18 mouse cellular contexts compared by ENCODE assay signal in the genomic region with DNA sequence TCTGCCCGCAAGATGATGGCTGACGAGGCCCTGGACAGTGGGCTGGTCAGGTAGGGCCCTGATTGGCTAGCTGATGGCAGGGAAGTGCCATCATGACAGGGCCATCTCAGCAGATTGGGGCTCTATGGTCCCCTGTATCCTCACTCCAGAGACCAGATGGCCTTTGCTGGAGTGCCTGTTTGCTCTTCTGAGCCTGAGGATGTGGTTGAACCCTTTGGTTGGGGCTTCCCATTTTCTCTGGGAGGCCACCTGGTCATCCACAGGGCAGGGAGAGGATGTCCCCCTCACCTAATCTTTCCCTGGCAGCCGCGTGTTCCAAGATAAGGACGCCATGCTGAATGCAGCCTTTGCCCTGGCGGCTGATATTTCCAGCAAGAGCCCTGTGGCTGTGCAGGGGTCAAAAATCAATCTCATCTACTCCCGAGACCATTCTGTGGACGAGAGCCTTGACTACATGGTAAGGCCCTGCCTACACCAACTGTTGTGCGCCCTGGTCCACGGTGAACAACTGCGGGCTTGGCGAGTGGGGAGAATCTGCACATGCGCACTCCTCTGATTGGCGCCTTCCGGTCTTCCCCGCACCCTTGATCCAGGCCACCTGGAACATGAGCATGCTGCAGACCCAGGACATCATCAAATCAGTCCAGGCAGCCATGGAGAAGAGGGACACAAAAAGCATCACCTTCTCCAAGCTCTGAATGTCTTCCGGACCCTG. TPM values are rescaled to one million over a fixed set of nuclear protein-coding genes. Genes with fewer than 3 reads are reported as not detected.
DNase-seq lines count a peak whose midpoint lies in the region; ATAC-seq and TF ChIP-seq lines count a peak whose summit lies in the region.
"Had no signal": no experiment of that assay in that cellular context is flagged by ENCODE, and none has a peak within 500 bp of the region (broad histone marks: within the 10 kb centered on the region; RNA-seq: fewer than 3 reads in every experiment).

No protein-coding gene starts in this region.

- H3K9ac ChIP-seq in liver, embryonic 11.5 days (ENCODE audit: low read depth, low read length), result no peak overlapping the region
- H3K9ac ChIP-seq in liver, embryonic 14.5 days (replicated peaks), result no peak overlapping the region
- H3K9ac ChIP-seq in stomach, postnatal 0 days (ENCODE audit: low read length), result no peak overlapping the region
- H3K9ac ChIP-seq: embryonic facial prominence, embryonic 12.5 days; hindbrain, embryonic 13.5 days had no signal

- peaks cover 8% of the 10 kb centered on the region for H3K4me1 ChIP-seq in liver, embryonic 11.5 days (replicated peaks; ENCODE audit: control insufficient read depth, insufficient read depth, low read length)
- peaks cover 8% of the 10 kb centered on the region for H3K4me1 ChIP-seq in bone marrow, adult 2 months (ENCODE audit: control insufficient read depth, insufficient read depth, low read length)
- H3K4me1 ChIP-seq in liver, embryonic 14.5 days (replicated peaks; ENCODE audit: control insufficient read depth in 2 of 2, insufficient read depth in 2 of 2, low read length in 1 of 2), result peaks cover 9 to 15% of the 10 kb centered on the region in 2 experiments
- no peaks in the 10 kb centered on the region for H3K4me1 ChIP-seq in stomach, postnatal 0 days (replicated peaks; ENCODE audit: control insufficient read depth, insufficient read depth)
- H3K4me1 ChIP-seq: embryonic facial prominence, embryonic 12.5 days; hindbrain, embryonic 13.5 days had no signal

- 68% methylated on average over 17 of the region's 17 CpGs for WGBS in liver, embryonic 11.5 days
- WGBS in bone marrow, adult 2 months, result 82% methylated on average over 17 of the region's 17 CpGs
- WGBS in liver, embryonic 14.5 days (ENCODE audit: insufficient replicate concordance), result 63% methylated on average over 17 of the region's 17 CpGs
- WGBS in stomach, postnatal 0 days, result 77% methylated on average over 17 of the region's 17 CpGs

- H3K9me3 ChIP-seq in liver, embryonic 11.5 days (ENCODE audit: control insufficient read depth, low read length), result no peaks in the 10 kb centered on the region
- no peaks in the 10 kb centered on the region for H3K9me3 ChIP-seq in liver, embryonic 14.5 days (ENCODE audit: control insufficient read depth, low read length)
- H3K9me3 ChIP-seq in stomach, postnatal 0 days (ENCODE audit: control insufficient read depth, low read length), result no peaks in the 10 kb centered on the region
- H3K9me3 ChIP-seq: embryonic facial prominence, embryonic 12.5 days; hindbrain, embryonic 13.5 days had no signal

- TF ChIP-seq CTCF in bone marrow, adult 2 months (IDR thresholded peaks at IDR 0.05; ENCODE audit: control insufficient read depth, insufficient read depth, low read length), result no peak
- TF ChIP-seq CTCF in liver, embryonic 14.5 days (IDR thresholded peaks at IDR 0.05; ENCODE audit: low read depth), result no peak
- no peak for TF ChIP-seq CTCF in stomach, postnatal 0 days (IDR thresholded peaks at IDR 0.05; ENCODE audit: low read depth)

- peak; percentile 49 for DNase-seq in liver
- DNase-seq in liver, embryonic 11.5 days (ENCODE audit: low spot score), result no peak
- DNase-seq in liver, embryonic 14.5 days (ENCODE audit: low read depth in 3 of 3, low spot score in 3 of 3), result no peak
- DNase-seq in stomach, postnatal 0 days (ENCODE audit: low spot score), result peak; percentile 16
- DNase-seq in urinary bladder, postnatal 14 days (ENCODE audit: low spot score), result no peak
- DNase-seq in thymus, postnatal 4 days, result no peak
- DNase-seq: adrenal gland, postnatal 36 days; cerebellum, postnatal 36 days; gastrocnemius, postnatal 25 days; kidney, adult 18-20 months; lung, adult 18-20 months; lung, postnatal 4 days; right cerebral cortex, postnatal 4 days; thymus, postnatal 36 days had no signal

- ATAC-seq in liver, embryonic 11.5 days (replicated peaks; ENCODE audit: low FRiP score), result no peak
- peak; percentile 36; the same call in 1 of the 2 replicates for ATAC-seq in liver, embryonic 14.5 days (ENCODE audit: insufficient read depth)
- ATAC-seq in stomach, postnatal 0 days (ENCODE audit: low FRiP score, low TSS enrichment), result no peak
- ATAC-seq: midbrain, embryonic 16.5 days had no signal

- H3K4me2 ChIP-seq in liver, embryonic 11.5 days, result no peak overlapping the region
- no peak overlapping the region for H3K4me2 ChIP-seq in liver, embryonic 14.5 days (ENCODE audit: low read depth)
- no peak overlapping the region for H3K4me2 ChIP-seq in stomach, postnatal 0 days (replicated peaks; ENCODE audit: low read depth)
- H3K4me2 ChIP-seq: embryonic facial prominence, embryonic 12.5 days; hindbrain, embryonic 13.5 days had no signal

- H3K27ac ChIP-seq in liver, embryonic 11.5 days (ENCODE audit: low read depth, low read length), result no peak overlapping the region
- peak overlapping the region; percentile 65 for H3K27ac ChIP-seq in bone marrow, adult 2 months (ENCODE audit: control insufficient read depth, insufficient read depth, low read depth, low read length, poor library complexity)
- no peak overlapping the region for H3K27ac ChIP-seq in liver, embryonic 14.5 days
- peak overlapping the region; percentile 65 for H3K27ac ChIP-seq in stomach, postnatal 0 days (replicated peaks)
- H3K27ac ChIP-seq: embryonic facial prominence, embryonic 12.5 days; hindbrain, embryonic 13.5 days had no signal

- no peaks in the 10 kb centered on the region for H3K27me3 ChIP-seq in liver, embryonic 11.5 days (replicated peaks; ENCODE audit: control insufficient read depth, insufficient read depth, low read length)
- no peaks in the 10 kb centered on the region for H3K27me3 ChIP-seq in liver, embryonic 14.5 days (ENCODE audit: control insufficient read depth, insufficient read depth, low read length)
- no peaks in the 10 kb centered on the region for H3K27me3 ChIP-seq in stomach, postnatal 0 days (ENCODE audit: control insufficient read depth, insufficient read depth, low read length)
- H3K27me3 ChIP-seq: embryonic facial prominence, embryonic 12.5 days; hindbrain, embryonic 13.5 days had no signal

- H3K36me3 ChIP-seq in liver, embryonic 11.5 days (ENCODE audit: control insufficient read depth, insufficient read depth, low read length), result peaks cover 13% of the 10 kb centered on the region
- H3K36me3 ChIP-seq in liver, embryonic 14.5 days (replicated peaks; ENCODE audit: control insufficient read depth, insufficient read depth, low read depth), result peaks cover 6% of the 10 kb centered on the region; the same call in 1 of the 2 replicates
- peaks cover 12% of the 10 kb centered on the region; the same call in 1 of the 2 replicates for H3K36me3 ChIP-seq in stomach, postnatal 0 days (ENCODE audit: control insufficient read depth, insufficient read depth, low read length)

- H3K4me3 ChIP-seq in liver, embryonic 11.5 days (ENCODE audit: low read depth, low read length), result no peak overlapping the region
- no peak overlapping the region for H3K4me3 ChIP-seq in bone marrow, adult 2 months (replicated peaks; ENCODE audit: control insufficient read depth, low read depth, low read length)
- H3K4me3 ChIP-seq in liver, embryonic 14.5 days (ENCODE audit: insufficient read depth in 1 of 2, low read depth in 2 of 2, low read length in 2 of 2), result no peak overlapping the region
- H3K4me3 ChIP-seq in stomach, postnatal 0 days (ENCODE audit: low read depth, low read length), result no peak overlapping the region
- H3K4me3 ChIP-seq: embryonic facial prominence, embryonic 12.5 days; hindbrain, embryonic 13.5 days had no signal

- no peak for TF ChIP-seq POLR2A in bone marrow, adult 2 months (IDR thresholded peaks at IDR 0.05; ENCODE audit: borderline replicate concordance, control insufficient read depth, low read depth, low read length)

- TF ChIP-seq EP300 in liver, embryonic 14.5 days (IDR thresholded peaks at IDR 0.05; ENCODE audit: low read depth), result no peak
- TF ChIP-seq EP300 in stomach, postnatal 0 days (optimal IDR thresholded peaks at IDR 0.05), result no peak

RNA-seq across cellular contexts. Expression of gene Lgals4, which starts 2.1 kb away (rescaled TPM):
- 2.9 and 5.1 TPM in 2 replicates for polyA plus RNA-seq in liver, embryonic 11.5 days (2014; fragmentation: Nextera tagmentation; extraction: Ambion mirVana)
- 31.4 and 67.1 TPM in 2 replicates for polyA plus RNA-seq in bone marrow, adult 2 months (2011; ENCODE audit: insufficient read depth, insufficient read length, low replicate concordance, missing spikeins)
- 2.3 and 3.3 TPM in 2 replicates for polyA plus RNA-seq in liver, embryonic 14.5 days (2012; rRNA removed)
- polyA plus RNA-seq in liver, embryonic 14.5 days (2014; fragmentation: Nextera tagmentation; extraction: Ambion mirVana), result 0.98 and 1.1 TPM in 2 replicates
- polyA plus RNA-seq in stomach, postnatal 0 days (2015; fragmentation: Nextera tagmentation; extraction: Ambion mirVana), result 469 and 489 TPM in 2 replicates

RNA-seq across cellular contexts. Expression of gene Ech1, which starts 6.6 kb away (rescaled TPM):
- polyA plus RNA-seq in liver, embryonic 11.5 days (2014; fragmentation: Nextera tagmentation; extraction: Ambion mirVana), result 107 TPM in 2 replicates
- 64.4 and 98.5 TPM in 2 replicates for polyA plus RNA-seq in bone marrow, adult 2 months (2011; ENCODE audit: insufficient read depth, insufficient read length, low replicate concordance, missing spikeins)
- polyA plus RNA-seq in liver, embryonic 14.5 days (2012; rRNA removed), result 62.4 and 62.7 TPM in 2 replicates
- 92.5 and 97.4 TPM in 2 replicates for polyA plus RNA-seq in liver, embryonic 14.5 days (2014; fragmentation: Nextera tagmentation; extraction: Ambion mirVana)
- 426 and 435 TPM in 2 replicates for polyA plus RNA-seq in stomach, postnatal 0 days (2015; fragmentation: Nextera tagmentation; extraction: Ambion mirVana)

RNA-seq across cellular contexts. Expression of gene Hnrnpl, which starts 23.2 kb away (rescaled TPM):
- 238 and 279 TPM in 2 replicates for polyA plus RNA-seq in liver, embryonic 11.5 days (2014; fragmentation: Nextera tagmentation; extraction: Ambion mirVana)
- 274 and 541 TPM in 2 replicates for polyA plus RNA-seq in bone marrow, adult 2 months (2011; ENCODE audit: insufficient read depth, insufficient read length, low replicate concordance, missing spikeins)
- 110 and 138 TPM in 2 replicates for polyA plus RNA-seq in liver, embryonic 14.5 days (2012; rRNA removed)
- polyA plus RNA-seq in liver, embryonic 14.5 days (2014; fragmentation: Nextera tagmentation; extraction: Ambion mirVana), result 83.1 and 91.3 TPM in 2 replicates
- polyA plus RNA-seq in stomach, postnatal 0 days (2015; fragmentation: Nextera tagmentation; extraction: Ambion mirVana), result 153 and 156 TPM in 2 replicates

RNA-seq across cellular contexts. Expression of gene Lgals7, which starts 32.1 kb away (rescaled TPM):
- polyA plus RNA-seq in liver, embryonic 11.5 days (2014; fragmentation: Nextera tagmentation; extraction: Ambion mirVana), result not detected in 2 replicates
- polyA plus RNA-seq in bone marrow, adult 2 months (2011; ENCODE audit: insufficient read depth, insufficient read length, low replicate concordance, missing spikeins), result not detected in 2 replicates
- polyA plus RNA-seq in liver, embryonic 14.5 days (2012; rRNA removed), result 0.09 and 0.42 TPM in 2 replicates
- polyA plus RNA-seq in liver, embryonic 14.5 days (2014; fragmentation: Nextera tagmentation; extraction: Ambion mirVana), result 0.40 TPM in 1 of 2 replicates, not detected in the other
- 296 and 301 TPM in 2 replicates for polyA plus RNA-seq in stomach, postnatal 0 days (2015; fragmentation: Nextera tagmentation; extraction: Ambion mirVana)

RNA-seq across cellular contexts. Expression of gene Rinl, which starts 42.8 kb away (rescaled TPM):
- polyA plus RNA-seq in liver, embryonic 11.5 days (2014; fragmentation: Nextera tagmentation; extraction: Ambion mirVana), result 21.7 and 23.1 TPM in 2 replicates
- polyA plus RNA-seq in bone marrow, adult 2 months (2011; ENCODE audit: insufficient read depth, insufficient read length, low replicate concordance, missing spikeins), result 29.1 and 94.3 TPM in 2 replicates
- 4.3 and 4.7 TPM in 2 replicates for polyA plus RNA-seq in liver, embryonic 14.5 days (2012; rRNA removed)
- 4.0 and 4.8 TPM in 2 replicates for polyA plus RNA-seq in liver, embryonic 14.5 days (2014; fragmentation: Nextera tagmentation; extraction: Ambion mirVana)
- 2.1 and 2.6 TPM in 2 replicates for polyA plus RNA-seq in stomach, postnatal 0 days (2015; fragmentation: Nextera tagmentation; extraction: Ambion mirVana)

Comparison
In these comparisons a context has a peak if more than half of its experiments do, and no peak if none do; other contexts are left out.
1. DNase-seq: peak in liver (single experiment) and stomach, postnatal 0 days (single experiment); none in liver, embryonic 11.5 days (single experiment), liver, embryonic 14.5 days (0 of 3), urinary bladder, postnatal 14 days (single experiment) and thymus, postnatal 4 days (single experiment).
2. H3K27ac ChIP-seq: peak in bone marrow, adult 2 months (single experiment) and stomach, postnatal 0 days (single experiment); none in liver, embryonic 11.5 days (single experiment) and liver, embryonic 14.5 days (single experiment).